Mouse (Mus musculus): ENCODE measurements around the gene Ppp4r3b. TPM values are rescaled to one million over a fixed set of nuclear protein-coding genes. Genes with fewer than 3 reads are reported as not detected.
A peak's percentile ranks its signal among the peaks of the same experiment; 100 is the strongest.

Gene Ppp4r3b
- polyA plus RNA-seq (2015; fragmentation: Nextera tagmentation; extraction: Ambion mirVana): 115 and 124 TPM in 2 replicates

- DNase-seq (ENCODE audit: low spot score): peak; percentile 97
Observed at GRCm38 (mm10) chr11:29172563-29173124, at the start of gene Ppp4r3b. Ppp4r3b (plus strand) TSS chr11:29172890.

GRCm38 (mm10) chr11:29129862-29130384, 42.8 kb upstream of the Ppp4r3b start:
- no peak for DNase-seq (ENCODE audit: low spot score)

- DNase-seq (ENCODE audit: low spot score): peak; percentile 90
Observed at GRCm38 (mm10) chr11:29130385-29131355, 42.0 kb upstream of the Ppp4r3b start, which contains the start of gene Pnpt1. Pnpt1 (plus strand) TSS chr11:29130744.

- DNase-seq (ENCODE audit: low spot score): no peak
Observed at GRCm38 (mm10) chr11:29140671-29141070, 32.0 kb upstream of the Ppp4r3b start.

- DNase-seq (ENCODE audit: low spot score): no peak
Observed at GRCm38 (mm10) chr11:29148901-29149300, 23.8 kb upstream of the Ppp4r3b start.

GRCm38 (mm10) chr11:29163569-29163968, 9.1 kb upstream of the Ppp4r3b start:
- no peak for DNase-seq (ENCODE audit: low spot score)

- DNase-seq (ENCODE audit: low spot score): peak; percentile 67
Observed at GRCm38 (mm10) chr11:29171959-29172391, 715 bp upstream of the Ppp4r3b start.

- peak; percentile 74 for DNase-seq (ENCODE audit: low spot score)
Observed at GRCm38 (mm10) chr11:29173125-29173631, 488 bp downstream of the Ppp4r3b start.

- DNase-seq (ENCODE audit: low spot score): peak; percentile 6
Observed at GRCm38 (mm10) chr11:29173706-29174436, 1.2 kb downstream of the Ppp4r3b start.

GRCm38 (mm10) chr11:29179319-29179718, 6.6 kb downstream of the Ppp4r3b start:
- DNase-seq (ENCODE audit: low spot score): no peak

- DNase-seq (ENCODE audit: low spot score): no peak
Observed at GRCm38 (mm10) chr11:29180657-29181056, 8.0 kb downstream of the Ppp4r3b start.

- DNase-seq (ENCODE audit: low spot score): no peak
Observed at GRCm38 (mm10) chr11:29181751-29182150, 9.1 kb downstream of the Ppp4r3b start.

- DNase-seq (ENCODE audit: low spot score): no peak
Observed at GRCm38 (mm10) chr11:29188981-29189380, 16.3 kb downstream of the Ppp4r3b start.

GRCm38 (mm10) chr11:29203653-29204052, 31.0 kb downstream of the Ppp4r3b start:
- DNase-seq (ENCODE audit: low spot score): no peak

GRCm38 (mm10) chr11:29209774-29210173, 37.1 kb downstream of the Ppp4r3b start:
- no peak for DNase-seq (ENCODE audit: low spot score)

- no peak for DNase-seq (ENCODE audit: low spot score)
Observed at GRCm38 (mm10) chr11:29216196-29216595, 43.5 kb downstream of the Ppp4r3b start.

GRCm38 (mm10) chr11:29219055-29219454, 46.4 kb downstream of the Ppp4r3b start:
- DNase-seq (ENCODE audit: low spot score): no peak

GRCm38 (mm10) chr11:29222310-29222709, 49.6 kb downstream of the Ppp4r3b start:
- no peak for DNase-seq (ENCODE audit: low spot score)

GRCm38 (mm10) chr11:29224754-29225153, 52.1 kb downstream of the Ppp4r3b start:
- DNase-seq (ENCODE audit: low spot score): no peak

- DNase-seq (ENCODE audit: low spot score): no peak
Observed at GRCm38 (mm10) chr11:29228957-29229356, 56.3 kb downstream of the Ppp4r3b start.

- no peak for DNase-seq (ENCODE audit: low spot score)
Observed at GRCm38 (mm10) chr11:29233569-29233968, 60.9 kb downstream of the Ppp4r3b start.

Measured in thymus, postnatal 0 days (tissue).